Mouse (Mus musculus) layer of hippocampus, postnatal 25 days (tissue): ENCODE measurements around the gene Irf3. TPM values are rescaled to one million over a fixed set of nuclear protein-coding genes. Genes with fewer than 3 reads are reported as not detected.

ENCODE experiments used
- DNase-seq, 2 experiments: peaks; one replicate each; pipeline ENCODE4 v3.0.0; 2022; ENCODE audit warnings: mixed read lengths in 2 of 2, low spot score in 1 of 2; ENCODE audit errors: extremely low spot score in 1 of 2
- total RNA-seq, 2 experiments: library from RNA; stranded (reverse); gene quantifications; 2 replicates each; pipeline ENCODE4 v1.2.3; 2021

Irf3 gene
- 10 to 100 TPM; 39.5 to 40.1 TPM for total RNA-seq

GRCm38 (mm10) chr7:44997231-44997939 lies at the start of gene Irf3:
Gene Irf3 (plus strand): TSS chr7:44997648.
- DNase-seq = peak; percentile 91 to 93

GRCm38 (mm10) chr7:44949922-44950321 lies 47.5 kb upstream of the Irf3 start:
- no peak for DNase-seq

GRCm38 (mm10) chr7:44951960-44952359 lies 45.5 kb upstream of the Irf3 start:
- DNase-seq = no peak

- DNase-seq = peak; percentile 55 to 69
These were observed 44.7 kb upstream of the Irf3 start for GRCm38 (mm10) chr7:44952611-44953306.

GRCm38 (mm10) chr7:44953561-44953960 lies 43.9 kb upstream of the Irf3 start:
- DNase-seq = no peak

- no peak for DNase-seq
These were observed 43.2 kb upstream of the Irf3 start for GRCm38 (mm10) chr7:44954091-44954885.

GRCm38 (mm10) chr7:44955628-44956027 lies 41.8 kb upstream of the Irf3 start:
- no peak for DNase-seq

GRCm38 (mm10) chr7:44956266-44956665 lies 41.2 kb upstream of the Irf3 start:
- DNase-seq = no peak

- no peak for DNase-seq
These were observed 40.1 kb upstream of the Irf3 start for GRCm38 (mm10) chr7:44957183-44957835.

GRCm38 (mm10) chr7:44958208-44958607 lies 39.2 kb upstream of the Irf3 start:
- DNase-seq = peak in 1 of 2 experiments; percentile 45

GRCm38 (mm10) chr7:44959281-44959680 lies 38.2 kb upstream of the Irf3 start:
- no peak for DNase-seq

- no peak for DNase-seq
These were observed 37.5 kb upstream of the Irf3 start for GRCm38 (mm10) chr7:44959874-44960511.

GRCm38 (mm10) chr7:44960512-44960910 lies 36.9 kb upstream of the Irf3 start:
- DNase-seq = no peak

GRCm38 (mm10) chr7:44962337-44962736 lies 35.1 kb upstream of the Irf3 start:
- DNase-seq = no peak

- DNase-seq = no peak
These were observed 34.6 kb upstream of the Irf3 start for GRCm38 (mm10) chr7:44962831-44963230.

GRCm38 (mm10) chr7:44964990-44965389 lies 32.5 kb upstream of the Irf3 start:
- no peak for DNase-seq

- no peak for DNase-seq
These were observed 31.5 kb upstream of the Irf3 start for GRCm38 (mm10) chr7:44965975-44966374.

- DNase-seq = no peak
These were observed 30.8 kb upstream of the Irf3 start for GRCm38 (mm10) chr7:44966638-44967037.

- DNase-seq = peak; percentile 61 to 62
These were observed 27.2 kb upstream of the Irf3 start for GRCm38 (mm10) chr7:44970231-44970691.

- DNase-seq = no peak
These were observed 26.3 kb upstream of the Irf3 start for GRCm38 (mm10) chr7:44971142-44971541.
